Mouse (Mus musculus) midbrain, embryonic 15.5 days (tissue): ENCODE measurements at regions not wholly inside any gene's neighbourhood (a gene's known extent, or its start where the extent isn't known, plus 50 kb on each side); places are given as distances from the start of the nearest gene placed in this dataset.
A peak's percentile ranks its signal among the peaks of the same experiment; 100 is the strongest.

Experiments
- ATAC-seq: fragments of 200-750 bp; cut with Nextera tagmentation; replicated peaks from 2 replicates; pipeline ENCODE4 v1.8.0; 2017; ENCODE audit warnings: moderate TSS enrichment
- H3K27ac ChIP-seq: fragments of 300-500 bp; sonication (generic); 2 replicates; pipeline ENCODE4 v1.5.1; 2015; ENCODE audit warnings: mild to moderate bottlenecking, inconsistent platforms
- H3K27me3 ChIP-seq: fragments of 300-500 bp; sonication (generic); replicated peaks from 2 replicates; pipeline ENCODE4 v1.6.1; 2015; ENCODE audit warnings: inconsistent platforms
- H3K36me3 ChIP-seq: fragments of 300-500 bp; sonication (generic); replicated peaks from 2 replicates; pipeline ENCODE4 v1.6.1; 2015; ENCODE audit warnings: inconsistent platforms
- H3K4me1 ChIP-seq: fragments of 300-500 bp; sonication (generic); 2 replicates; pipeline ENCODE4 v1.6.1; 2015; ENCODE audit warnings: inconsistent platforms
- H3K4me2 ChIP-seq: fragments of 300-500 bp; sonication (generic); 2 replicates; pipeline ENCODE4 v1.6.1; 2015; ENCODE audit warnings: inconsistent platforms, mild to moderate bottlenecking, moderate library complexity
- H3K4me3 ChIP-seq: fragments of 300-500 bp; sonication (generic); 2 replicates; pipeline ENCODE4 v1.5.1; 2015; ENCODE audit warnings: mild to moderate bottlenecking, inconsistent platforms
- H3K9ac ChIP-seq: fragments of 300-500 bp; sonication (generic); 2 replicates; pipeline ENCODE4 v1.6.1; 2015; ENCODE audit warnings: mild to moderate bottlenecking, inconsistent platforms
- H3K9me3 ChIP-seq: fragments of 300-500 bp; sonication (generic); 2 replicates; pipeline ENCODE4 v1.6.1; 2016; ENCODE audit warnings: inconsistent platforms
- WGBS: fragments of 180-500 bp; shearing (Covaris S2); methylation state at CpG from one replicate; pipeline ENCODE4 v1.1.7; 2015; ENCODE audit warnings: mixed read lengths; 5-methylcytosine and 5-hydroxymethylcytosine counted together

- 0 out of 2 replicates have a peak, but pooled peaks cover 3% of the 10 kb centered on the region for H3K4me1 ChIP-seq
- no peaks in the 10 kb centered on the region for H3K36me3 ChIP-seq
- H3K27me3 ChIP-seq, result no peaks in the 10 kb centered on the region
- H3K27ac ChIP-seq, result no peak overlapping the region
- ATAC-seq, result 0 out of 2 replicates have a peak, but pooled peaks have one; percentile 27
- no peak overlapping the region for H3K9ac ChIP-seq
- H3K4me2 ChIP-seq, result no peak overlapping the region
- no peaks in the 10 kb centered on the region for H3K9me3 ChIP-seq
- WGBS, result 49% methylated on average over 5 of the region's 5 CpGs
- H3K4me3 ChIP-seq, result no peak overlapping the region
These were observed 64.2 kb upstream of the Gm17728 start for GRCm38 (mm10) chr17:9357572-9358159.
